Mouse (Mus musculus) kidney, embryonic 16.5 days (tissue): ENCODE results near the gene Pygl. TPM values are rescaled to one million over a fixed set of nuclear protein-coding genes. Genes with fewer than 3 reads are reported as not detected.

Experiments
- ATAC-seq: fragments of 200-750 bp; cut with Nextera tagmentation; 2 replicates; pipeline ENCODE4 v1.8.0; 2017; ENCODE audit warnings: moderate TSS enrichment; ENCODE audit not compliant: low FRiP score, low TSS enrichment
- H3K27ac ChIP-seq: fragments of 300-500 bp; sonication (generic); 2 replicates; pipeline ENCODE4 v1.5.1; 2014; ENCODE audit warnings: low read length
- H3K27me3 ChIP-seq: fragments of 300-500 bp; sonication (generic); 2 replicates; pipeline ENCODE4 v1.6.1; 2014; ENCODE audit warnings: low read length, control low read depth, mixed read lengths; ENCODE audit not compliant: insufficient read depth
- H3K36me3 ChIP-seq: fragments of 300-500 bp; sonication (generic); 2 replicates; pipeline ENCODE4 v1.6.1; 2014; ENCODE audit warnings: low read length, control low read depth, mixed read lengths; ENCODE audit not compliant: insufficient read depth
- H3K4me1 ChIP-seq: fragments of 300-500 bp; sonication (generic); 2 replicates; pipeline ENCODE4 v1.6.1; 2014; ENCODE audit warnings: low read length, control low read depth, mixed read lengths; ENCODE audit not compliant: insufficient read depth
- H3K4me2 ChIP-seq: fragments of 300-500 bp; sonication (generic); replicated peaks from 2 replicates; pipeline ENCODE4 v1.6.1; 2014; ENCODE audit warnings: low read depth, low read length
- H3K4me3 ChIP-seq: fragments of 300-500 bp; sonication (generic); 2 replicates; pipeline ENCODE4 v1.5.1; 2014; ENCODE audit warnings: mild to moderate bottlenecking, low read length
- H3K9ac ChIP-seq: fragments of 300-500 bp; sonication (generic); replicated peaks from 2 replicates; pipeline ENCODE4 v1.6.1; 2014; ENCODE audit warnings: low read length
- H3K9me3 ChIP-seq: fragments of 300-500 bp; sonication (generic); 2 replicates; pipeline ENCODE4 v1.6.1; 2016; ENCODE audit warnings: low read length, control low read depth
- WGBS: fragments of 180-500 bp; shearing (Covaris S2); extraction: QIAGEN DNeasy Blood & Tissue Kit; methylation state at CpG from one replicate; pipeline ENCODE4 v1.1.7; 2014; 5-methylcytosine and 5-hydroxymethylcytosine counted together
- polyA plus RNA-seq: library from polyadenylated mRNA; unstranded; fragments of >200 nt; fragmentation: Nextera tagmentation; extraction: Ambion mirVana; gene quantifications from 2 replicates; pipeline ENCODE4 v1.2.1, GENCODE M21; 2015

Gene Pygl
- 47.9 and 49.1 TPM in 2 replicates for polyA plus RNA-seq

- H3K4me3 ChIP-seq: no peak within 1 kb of the TSS
- no peaks in the 10 kb centered on the region for H3K36me3 ChIP-seq
- H3K4me1 ChIP-seq: peaks cover 22% of the 10 kb centered on the region
- WGBS: 76% methylated on average over 2 of the region's 2 CpGs
- no peak within 1 kb of the TSS for H3K4me2 ChIP-seq
- ATAC-seq: no peak
- H3K9ac ChIP-seq: no peak within 1 kb of the TSS
- H3K27ac ChIP-seq: no peak within 1 kb of the TSS
- no peaks in the 10 kb centered on the region for H3K9me3 ChIP-seq
- no peaks in the 10 kb centered on the region for H3K27me3 ChIP-seq
Observed at GRCm38 (mm10) chr12:70231294-70231693, at the start of gene Pygl. Gene Pygl (minus strand): TSS chr12:70231488.

- Histone ChIP-seq H3K4me2 (no peak overlapping the region), H3K36me3 (no peaks in the 10 kb centered on the region), H3K27ac (no peak overlapping the region), H3K9ac (no peak overlapping the region), H3K4me1 (peaks cover 8% of the 10 kb centered on the region), H3K4me3 (no peak overlapping the region), H3K27me3 (no peaks in the 10 kb centered on the region), H3K9me3 (no peaks in the 10 kb centered on the region)
- WGBS: 90% methylated on average over 2 of the region's 2 CpGs
- ATAC-seq: no peak
Observed at GRCm38 (mm10) chr12:70280930-70281329, 49.6 kb upstream of the Pygl start.

- Histone ChIP-seq H3K4me3 (no peak overlapping the region), H3K9ac (no peak overlapping the region), H3K9me3 (no peaks in the 10 kb centered on the region), H3K27ac (no peak overlapping the region), H3K4me2 (no peak overlapping the region), H3K4me1 (peaks cover 8% of the 10 kb centered on the region), H3K36me3 (no peaks in the 10 kb centered on the region), H3K27me3 (no peaks in the 10 kb centered on the region)
- ATAC-seq: no peak
- WGBS: 83% methylated on average over 10 of the region's 10 CpGs
Observed at GRCm38 (mm10) chr12:70280381-70280780, 49.1 kb upstream of the Pygl start.

- no peak for ATAC-seq
- Histone ChIP-seq H3K4me3 (no peak overlapping the region), H3K27ac (no peak overlapping the region), H3K9me3 (no peaks in the 10 kb centered on the region), H3K36me3 (no peaks in the 10 kb centered on the region), H3K4me1 (no peaks in the 10 kb centered on the region), H3K9ac (no peak overlapping the region), H3K4me2 (no peak overlapping the region), H3K27me3 (no peaks in the 10 kb centered on the region)
- 55% methylated on average over 12 of the region's 12 CpGs for WGBS
Observed at GRCm38 (mm10) chr12:70277071-70277939, 46.0 kb upstream of the Pygl start.

GRCm38 (mm10) chr12:70269724-70270123 is 38.4 kb upstream of the Pygl start:
- H3K9me3 ChIP-seq: no peaks in the 10 kb centered on the region
- H3K4me3 ChIP-seq: no peak overlapping the region
- no peak for ATAC-seq
- 85% methylated on average over 6 of the region's 6 CpGs for WGBS
- H3K4me2 ChIP-seq: no peak overlapping the region
- no peaks in the 10 kb centered on the region for H3K36me3 ChIP-seq
- no peaks in the 10 kb centered on the region for H3K27me3 ChIP-seq
- H3K9ac ChIP-seq: no peak overlapping the region
- H3K4me1 ChIP-seq: peaks cover 7% of the 10 kb centered on the region; the same call in 1 of the 2 replicates
- no peak overlapping the region for H3K27ac ChIP-seq

GRCm38 (mm10) chr12:70267314-70267713 is 36.0 kb upstream of the Pygl start:
- no peak overlapping the region for H3K4me2 ChIP-seq
- H3K4me1 ChIP-seq: peaks cover 7% of the 10 kb centered on the region; the same call in 1 of the 2 replicates
- no peaks in the 10 kb centered on the region for H3K27me3 ChIP-seq
- ATAC-seq: no peak
- no peak overlapping the region for H3K4me3 ChIP-seq
- no peak overlapping the region for H3K27ac ChIP-seq
- H3K9me3 ChIP-seq: no peaks in the 10 kb centered on the region
- H3K36me3 ChIP-seq: no peaks in the 10 kb centered on the region
- no peak overlapping the region for H3K9ac ChIP-seq
- WGBS: 87% methylated on average over 9 of the region's 9 CpGs

GRCm38 (mm10) chr12:70266494-70266931 is 35.2 kb upstream of the Pygl start:
- H3K9ac ChIP-seq: no peak overlapping the region

GRCm38 (mm10) chr12:70263721-70264120 is 32.4 kb upstream of the Pygl start:
- ATAC-seq: no peak
- Histone ChIP-seq H3K4me1 (peaks cover 7% of the 10 kb centered on the region; the same call in 1 of the 2 replicates), H3K27me3 (no peaks in the 10 kb centered on the region), H3K4me3 (no peak overlapping the region), H3K9me3 (no peaks in the 10 kb centered on the region), H3K9ac (no peak overlapping the region), H3K4me2 (no peak overlapping the region), H3K36me3 (no peaks in the 10 kb centered on the region), H3K27ac (no peak overlapping the region)
- WGBS: 37% methylated on average over 7 of the region's 7 CpGs

More at GRCm38 (mm10) chr12:70266494-70266931, 35.2 kb upstream of the Pygl start:
- no peak for ATAC-seq
- Histone ChIP-seq H3K4me1 (peaks cover 7% of the 10 kb centered on the region; the same call in 1 of the 2 replicates), H3K4me2 (no peak overlapping the region), H3K4me3 (no peak overlapping the region), H3K9me3 (no peaks in the 10 kb centered on the region), H3K27ac (no peak overlapping the region), H3K36me3 (no peaks in the 10 kb centered on the region), H3K27me3 (no peaks in the 10 kb centered on the region)
- WGBS: 35% methylated on average over 8 of the region's 8 CpGs

GRCm38 (mm10) chr12:70262271-70262953 is 31.1 kb upstream of the Pygl start:
- no peak for ATAC-seq
- Histone ChIP-seq H3K36me3 (no peaks in the 10 kb centered on the region), H3K27me3 (no peaks in the 10 kb centered on the region), H3K4me1 (peaks cover 7% of the 10 kb centered on the region; the same call in 1 of the 2 replicates), H3K4me2 (no peak overlapping the region), H3K27ac (no peak overlapping the region), H3K9ac (no peak overlapping the region), H3K4me3 (no peak overlapping the region), H3K9me3 (no peaks in the 10 kb centered on the region)
- WGBS: 92% methylated on average over 17 of the region's 17 CpGs
